Mouse (Mus musculus): Measurements from ENCODE around the gene Fcna.
A peak's percentile ranks its signal among the peaks of the same experiment; 100 is the strongest.

Fcna gene

GRCm38 (mm10) chr2:25627811-25628210, at the start of gene Fcna:
TSS of gene Fcna (minus strand) at chr2:25628030.
- DNase-seq (ENCODE audit: low read depth): no peak

GRCm38 (mm10) chr2:25676486-25676885, 48.7 kb upstream of the Fcna start, which contains the start of gene Lcn6:
TSS of gene Lcn6 (plus strand) at chr2:25676786.
- no peak for DNase-seq (ENCODE audit: low read depth)

- no peak for DNase-seq (ENCODE audit: low read depth)
Measured at GRCm38 (mm10) chr2:25666516-25666915, 38.7 kb upstream of the Fcna start.

GRCm38 (mm10) chr2:25664125-25664524, 36.3 kb upstream of the Fcna start:
- DNase-seq (ENCODE audit: low read depth): no peak

- peak; percentile 45 for DNase-seq (ENCODE audit: low read depth)
Measured at GRCm38 (mm10) chr2:25663511-25663910, 35.7 kb upstream of the Fcna start.

- no peak for DNase-seq (ENCODE audit: low read depth)
Measured at GRCm38 (mm10) chr2:25661245-25661970, 33.6 kb upstream of the Fcna start.

- no peak for DNase-seq (ENCODE audit: low read depth)
Measured at GRCm38 (mm10) chr2:25660279-25660678, 32.4 kb upstream of the Fcna start.

GRCm38 (mm10) chr2:25657652-25658051, 29.8 kb upstream of the Fcna start, which contains the start of gene Lcn5:
TSS of gene Lcn5 (plus strand) at chr2:25657952.
- no peak for DNase-seq (ENCODE audit: low read depth)

GRCm38 (mm10) chr2:25657246-25657645, 29.4 kb upstream of the Fcna start:
- no peak for DNase-seq (ENCODE audit: low read depth)

- no peak for DNase-seq (ENCODE audit: low read depth)
Measured at GRCm38 (mm10) chr2:25656691-25657090, 28.9 kb upstream of the Fcna start.

GRCm38 (mm10) chr2:25654502-25654901, 26.7 kb upstream of the Fcna start:
- no peak for DNase-seq (ENCODE audit: low read depth)

GRCm38 (mm10) chr2:25652902-25653301, 25.1 kb upstream of the Fcna start, which contains the start of gene Lcn8:
TSS of gene Lcn8 (plus strand) at chr2:25653120.
- no peak for DNase-seq (ENCODE audit: low read depth)

GRCm38 (mm10) chr2:25639890-25640289, 12.1 kb upstream of the Fcna start:
- peak; percentile 54 for DNase-seq (ENCODE audit: low read depth)

- no peak for DNase-seq (ENCODE audit: low read depth)
Measured at GRCm38 (mm10) chr2:25634046-25634445, 6.2 kb upstream of the Fcna start.

GRCm38 (mm10) chr2:25633616-25634015, 5.8 kb upstream of the Fcna start:
- no peak for DNase-seq (ENCODE audit: low read depth)

- no peak for DNase-seq (ENCODE audit: low read depth)
Measured at GRCm38 (mm10) chr2:25628738-25629137, 908 bp upstream of the Fcna start.

- no peak for DNase-seq (ENCODE audit: low read depth)
Measured at GRCm38 (mm10) chr2:25625986-25626385, 1.8 kb downstream of the Fcna start.

GRCm38 (mm10) chr2:25621229-25622200, 6.3 kb downstream of the Fcna start, which contains the start of gene Tmem141:
TSS of gene Tmem141 (minus strand) at chr2:25622005.
- peak; percentile 77 for DNase-seq (ENCODE audit: low read depth)

- DNase-seq (ENCODE audit: low read depth): no peak
Measured at GRCm38 (mm10) chr2:25620852-25621228, 7.0 kb downstream of the Fcna start.

GRCm38 (mm10) chr2:25620386-25620785, 7.4 kb downstream of the Fcna start:
- DNase-seq (ENCODE audit: low read depth): peak; percentile 73

GRCm38 (mm10) chr2:25617578-25617977, 10.3 kb downstream of the Fcna start, which contains the start of gene Ccdc183:
TSS of gene Ccdc183 (minus strand) at chr2:25617678.
- no peak for DNase-seq (ENCODE audit: low read depth)

- DNase-seq (ENCODE audit: low read depth): no peak
Measured at GRCm38 (mm10) chr2:25616398-25616797, 11.4 kb downstream of the Fcna start.

- no peak for DNase-seq (ENCODE audit: low read depth)
Measured at GRCm38 (mm10) chr2:25608671-25609070, 19.2 kb downstream of the Fcna start.

Measured in naive thymus-derived CD4-positive, alpha-beta T cell, adult 2 months (primary cell).